Mouse (Mus musculus): ENCODE data around the gene Cass4. TPM values are rescaled to one million over a fixed set of nuclear protein-coding genes. Genes with fewer than 3 reads are reported as not detected.

The Cass4 gene
- polyA plus RNA-seq (2015; fragmentation: Nextera tagmentation; extraction: Ambion mirVana), result 1.0 TPM in 2 replicates

DNA sequence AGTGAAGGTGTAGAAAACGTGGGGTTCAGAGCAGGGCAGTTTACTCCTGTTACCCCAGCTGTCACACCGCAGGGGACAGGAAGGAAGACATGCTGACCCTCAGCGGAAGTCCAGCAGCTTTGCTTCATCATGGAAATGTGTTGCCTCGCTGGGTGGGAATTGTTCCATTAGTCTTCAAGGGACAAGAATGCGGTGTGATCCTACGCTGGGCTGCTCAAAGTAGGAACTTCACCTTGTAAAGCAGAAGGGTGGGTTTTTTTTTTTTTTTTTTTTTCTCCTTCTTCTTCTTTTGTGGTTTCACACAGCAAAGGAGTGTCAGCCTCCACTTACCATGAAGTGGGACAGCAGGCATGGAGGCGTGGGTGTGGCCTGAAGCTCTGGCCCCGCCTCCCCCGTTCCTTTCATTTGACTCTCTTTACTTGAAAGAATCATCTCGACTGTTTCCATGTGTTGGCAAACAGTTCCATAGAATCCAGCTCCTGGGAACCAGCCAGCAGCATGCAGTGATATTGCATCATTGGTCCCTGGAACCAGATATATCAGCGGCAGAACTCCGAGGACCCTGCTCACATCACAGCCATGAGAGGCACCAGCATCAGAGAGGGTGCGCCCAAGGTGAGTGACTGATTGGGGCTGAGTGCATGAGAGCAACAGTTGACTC lies at the start of gene Cass4:
Gene Cass4 (plus strand): TSS at position 404 of the 661 bp plus-strand sequence.
- Histone ChIP-seq H3K4me2 (ENCODE audit: low read depth, low read length) (peak within 1 kb of the TSS; percentile 37), H3K9me3 (replicated peaks; ENCODE audit: control insufficient read depth, low read length) (no peaks in the 10 kb centered on the region), H3K27me3 (ENCODE audit: control insufficient read depth, insufficient read depth, low read length) (no peaks in the 10 kb centered on the region), H3K27ac (ENCODE audit: low read length) (no peak within 1 kb of the TSS), H3K9ac (ENCODE audit: low read length) (no peak within 1 kb of the TSS), H3K4me3 (ENCODE audit: low read length) (peak within 1 kb of the TSS; percentile 6; the same call in 1 of the 2 replicates), H3K36me3 (ENCODE audit: control insufficient read depth, insufficient read depth) (no peaks in the 10 kb centered on the region), H3K4me1 (ENCODE audit: control insufficient read depth, insufficient read depth, low read length) (no peaks in the 10 kb centered on the region; the same call in 1 of the 2 replicates)
- WGBS, result 18% methylated on average over 13 of the region's 13 CpGs
- no peak for ATAC-seq (replicated peaks; ENCODE audit: extremely low read depth, insufficient read depth, low FRiP score)

GRCm38 (mm10) chr2:172344669-172345068 lies 48.9 kb upstream of the Cass4 start:
- no peak overlapping the region for H3K9ac ChIP-seq (ENCODE audit: low read length)
- peak overlapping the region; percentile 7; the same call in 1 of the 2 replicates for H3K27ac ChIP-seq (ENCODE audit: low read length)
- peak overlapping the region; percentile 73 for H3K4me2 ChIP-seq (ENCODE audit: low read depth, low read length)
- peaks cover 11% of the 10 kb centered on the region for H3K4me1 ChIP-seq (ENCODE audit: control insufficient read depth, insufficient read depth, low read length)
- WGBS, result 31% methylated on average over 5 of the region's 5 CpGs
- H3K27me3 ChIP-seq (ENCODE audit: control insufficient read depth, insufficient read depth, low read length), result no peaks in the 10 kb centered on the region
- no peaks in the 10 kb centered on the region for H3K36me3 ChIP-seq (ENCODE audit: control insufficient read depth, insufficient read depth)
- H3K9me3 ChIP-seq (replicated peaks; ENCODE audit: control insufficient read depth, low read length), result no peaks in the 10 kb centered on the region; the same call in 1 of the 2 replicates
- peak overlapping the region; percentile 75 for H3K4me3 ChIP-seq (ENCODE audit: low read length)
- ATAC-seq (replicated peaks; ENCODE audit: extremely low read depth, insufficient read depth, low FRiP score), result no peak

DNA sequence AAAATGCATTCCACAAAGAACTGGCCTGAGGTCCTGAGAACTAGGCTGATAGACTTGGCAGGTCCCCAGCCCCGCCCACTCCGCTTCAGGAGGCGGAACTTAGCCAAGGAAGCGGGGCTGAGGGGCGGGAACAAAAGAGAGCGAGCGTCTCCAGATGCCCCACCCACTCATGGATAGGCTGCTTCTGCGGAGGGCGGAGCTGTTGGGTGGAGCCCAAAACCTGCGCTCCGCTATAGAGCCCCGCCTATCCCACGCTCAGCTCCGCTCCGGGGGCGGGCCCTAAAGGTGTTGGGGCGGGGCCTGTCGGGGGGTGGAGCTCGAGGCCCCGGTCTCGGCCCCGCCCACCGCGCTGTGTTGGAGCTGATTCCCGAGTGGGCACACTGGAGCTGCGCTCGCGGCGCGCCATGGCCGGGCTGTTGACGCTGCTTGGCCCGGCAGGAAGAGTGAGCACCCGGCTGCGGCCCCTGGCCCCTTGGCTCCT lies 48.3 kb upstream of the Cass4 start, which contains the start of gene Fam210b:
Gene Fam210b (plus strand): TSS at position 308 of the 481 bp plus-strand sequence.
- peak; percentile 97 for ATAC-seq (replicated peaks; ENCODE audit: extremely low read depth, insufficient read depth, low FRiP score)

GRCm38 (mm10) chr2:172346034-172346929 lies 47.3 kb upstream of the Cass4 start:
- no peak; the same call in 1 of the 2 replicates for ATAC-seq (replicated peaks; ENCODE audit: extremely low read depth, insufficient read depth, low FRiP score)
- Histone ChIP-seq H3K4me1 (ENCODE audit: control insufficient read depth, insufficient read depth, low read length) (peaks cover 11% of the 10 kb centered on the region), H3K27ac (ENCODE audit: low read length) (peak overlapping the region; percentile 23; the same call in 1 of the 2 replicates), H3K4me2 (ENCODE audit: low read depth, low read length) (peak overlapping the region; percentile 73), H3K4me3 (ENCODE audit: low read length) (peak overlapping the region; percentile 75), H3K27me3 (ENCODE audit: control insufficient read depth, insufficient read depth, low read length) (no peaks in the 10 kb centered on the region), H3K9ac (ENCODE audit: low read length) (peak overlapping the region; percentile 75), H3K9me3 (replicated peaks; ENCODE audit: control insufficient read depth, low read length) (no peaks in the 10 kb centered on the region; the same call in 1 of the 2 replicates), H3K36me3 (ENCODE audit: control insufficient read depth, insufficient read depth) (no peaks in the 10 kb centered on the region)
- 9% methylated on average over 31 of the region's 31 CpGs for WGBS

More for the DNA sequence above, 48.3 kb upstream of the Cass4 start, which contains the start of gene Fam210b:
- Histone ChIP-seq H3K9ac (ENCODE audit: low read length) (peak within 1 kb of the TSS; percentile 75), H3K4me2 (ENCODE audit: low read depth, low read length) (peak within 1 kb of the TSS; percentile 73), H3K4me1 (ENCODE audit: control insufficient read depth, insufficient read depth, low read length) (peaks cover 11% of the 10 kb centered on the region), H3K4me3 (ENCODE audit: low read length) (peak within 1 kb of the TSS; percentile 75), H3K27me3 (ENCODE audit: control insufficient read depth, insufficient read depth, low read length) (no peaks in the 10 kb centered on the region), H3K27ac (ENCODE audit: low read length) (peak within 1 kb of the TSS; percentile 23), H3K36me3 (ENCODE audit: control insufficient read depth, insufficient read depth) (no peaks in the 10 kb centered on the region), H3K9me3 (replicated peaks; ENCODE audit: control insufficient read depth, low read length) (no peaks in the 10 kb centered on the region; the same call in 1 of the 2 replicates)
- under 1% methylated on average over 35 of the region's 35 CpGs for WGBS

DNA sequence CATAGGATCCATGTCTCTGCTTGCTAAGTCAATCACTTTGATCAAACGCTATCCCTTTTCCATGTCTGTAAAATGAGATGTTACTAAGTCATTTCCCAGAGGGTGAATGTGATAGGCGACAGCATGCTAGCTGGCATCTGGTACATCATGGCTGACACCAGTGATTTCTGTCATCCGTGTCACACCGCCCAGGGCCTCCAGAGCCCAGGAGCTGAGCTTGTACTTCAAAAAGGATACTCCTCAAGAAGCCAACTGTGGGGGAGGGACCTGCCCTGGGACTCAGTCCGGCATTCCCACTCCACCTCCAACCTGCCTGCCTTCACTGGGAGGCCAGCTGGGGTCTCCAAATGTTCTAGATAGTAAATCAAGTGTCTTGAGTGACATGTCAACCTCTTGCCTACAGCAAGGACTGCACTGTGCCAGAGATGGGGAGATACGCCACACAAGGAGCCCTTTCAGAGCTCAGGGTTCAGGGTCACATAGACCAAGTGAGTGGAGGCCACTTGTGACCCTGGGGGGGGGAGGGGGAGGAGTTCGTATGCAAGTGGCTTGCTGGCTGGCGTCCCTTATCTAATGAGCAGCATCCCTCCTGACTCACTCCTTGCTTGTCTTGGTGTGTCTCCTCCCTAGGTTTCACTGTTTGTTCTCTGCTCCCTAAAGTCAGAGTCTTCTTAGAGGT lies 46.5 kb upstream of the Cass4 start:
- Histone ChIP-seq H3K27me3 (ENCODE audit: control insufficient read depth, insufficient read depth, low read length) (no peaks in the 10 kb centered on the region), H3K4me3 (ENCODE audit: low read length) (peak overlapping the region; percentile 75; the same call in 1 of the 2 replicates), H3K4me1 (ENCODE audit: control insufficient read depth, insufficient read depth, low read length) (peaks cover 11% of the 10 kb centered on the region), H3K9ac (ENCODE audit: low read length) (no peak overlapping the region), H3K27ac (ENCODE audit: low read length) (no peak overlapping the region), H3K36me3 (ENCODE audit: control insufficient read depth, insufficient read depth) (no peaks in the 10 kb centered on the region), H3K4me2 (ENCODE audit: low read depth, low read length) (peak overlapping the region; percentile 73), H3K9me3 (replicated peaks; ENCODE audit: control insufficient read depth, low read length) (no peaks in the 10 kb centered on the region; the same call in 1 of the 2 replicates)
- no peak for ATAC-seq (replicated peaks; ENCODE audit: extremely low read depth, insufficient read depth, low FRiP score)
- WGBS, result 59% methylated on average over 8 of the region's 8 CpGs

- 0 out of 2 replicates have a peak, but pooled peaks cover 5% of the 10 kb centered on the region for H3K36me3 ChIP-seq (ENCODE audit: control insufficient read depth, insufficient read depth)
- H3K4me1 ChIP-seq (ENCODE audit: control insufficient read depth, insufficient read depth, low read length), result peaks cover 11% of the 10 kb centered on the region
- 0 out of 2 replicates have a peak overlapping the region, but pooled peaks have one; percentile 21 for H3K27ac ChIP-seq (ENCODE audit: low read length)
- no peaks in the 10 kb centered on the region; the same call in 1 of the 2 replicates for H3K9me3 ChIP-seq (replicated peaks; ENCODE audit: control insufficient read depth, low read length)
- no peak overlapping the region for H3K4me3 ChIP-seq (ENCODE audit: low read length)
- no peak overlapping the region for H3K4me2 ChIP-seq (ENCODE audit: low read depth, low read length)
- ATAC-seq (replicated peaks; ENCODE audit: extremely low read depth, insufficient read depth, low FRiP score), result no peak
- WGBS, result 36% methylated on average over 3 of the region's 3 CpGs
- no peak overlapping the region for H3K9ac ChIP-seq (ENCODE audit: low read length)
- no peaks in the 10 kb centered on the region for H3K27me3 ChIP-seq (ENCODE audit: control insufficient read depth, insufficient read depth, low read length)
These were observed 45.2 kb upstream of the Cass4 start for GRCm38 (mm10) chr2:172348297-172348950.

GRCm38 (mm10) chr2:172349776-172350175 lies 43.8 kb upstream of the Cass4 start:
- no peak overlapping the region for H3K4me3 ChIP-seq (ENCODE audit: low read length)
- ATAC-seq (replicated peaks; ENCODE audit: extremely low read depth, insufficient read depth, low FRiP score), result no peak

DNA sequence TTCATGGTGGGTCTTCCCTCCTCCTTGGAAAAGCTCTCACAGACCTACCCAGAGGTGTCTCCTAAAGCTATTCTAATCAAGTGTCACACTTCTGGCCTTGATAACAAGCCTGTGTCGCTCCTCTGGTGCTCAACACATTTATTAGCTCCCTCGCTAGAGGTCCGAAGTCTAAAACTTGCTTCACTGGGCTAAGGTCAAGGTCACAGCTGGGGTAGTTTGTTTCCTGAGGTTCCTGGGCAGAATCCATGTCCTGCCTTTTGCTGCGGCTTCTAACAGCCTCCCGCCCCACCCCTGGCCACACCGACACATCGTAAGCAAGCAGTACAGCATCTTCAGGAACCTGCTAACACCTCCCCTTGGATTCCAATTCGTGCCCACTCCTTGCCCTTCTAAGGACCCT lies 42.8 kb upstream of the Cass4 start:
- Histone ChIP-seq H3K4me1 (ENCODE audit: control insufficient read depth, insufficient read depth, low read length) (peaks cover 8% of the 10 kb centered on the region), H3K9ac (ENCODE audit: low read length) (no peak overlapping the region), H3K36me3 (ENCODE audit: control insufficient read depth, insufficient read depth) (peaks cover 14% of the 10 kb centered on the region), H3K9me3 (replicated peaks; ENCODE audit: control insufficient read depth, low read length) (no peaks in the 10 kb centered on the region), H3K27me3 (ENCODE audit: control insufficient read depth, insufficient read depth, low read length) (no peaks in the 10 kb centered on the region), H3K27ac (ENCODE audit: low read length) (no peak overlapping the region), H3K4me2 (ENCODE audit: low read depth, low read length) (no peak overlapping the region), H3K4me3 (ENCODE audit: low read length) (no peak overlapping the region)
- 59% methylated on average over 8 of the region's 8 CpGs for WGBS
- no peak for ATAC-seq (replicated peaks; ENCODE audit: extremely low read depth, insufficient read depth, low FRiP score)

More at GRCm38 (mm10) chr2:172349776-172350175, 43.8 kb upstream of the Cass4 start:
- 0 out of 2 replicates have a peak, but pooled peaks cover 5% of the 10 kb centered on the region for H3K36me3 ChIP-seq (ENCODE audit: control insufficient read depth, insufficient read depth)
- H3K27ac ChIP-seq (ENCODE audit: low read length), result no peak overlapping the region
- no peaks in the 10 kb centered on the region for H3K27me3 ChIP-seq (ENCODE audit: control insufficient read depth, insufficient read depth, low read length)
- 81% methylated on average over 14 of the region's 14 CpGs for WGBS
- no peak overlapping the region for H3K9ac ChIP-seq (ENCODE audit: low read length)
- H3K4me1 ChIP-seq (ENCODE audit: control insufficient read depth, insufficient read depth, low read length), result peaks cover 8% of the 10 kb centered on the region
- no peak overlapping the region for H3K4me2 ChIP-seq (ENCODE audit: low read depth, low read length)
- no peaks in the 10 kb centered on the region for H3K9me3 ChIP-seq (replicated peaks; ENCODE audit: control insufficient read depth, low read length)

Data from heart, embryonic 16.5 days (tissue).